Mouse (Mus musculus) midbrain, embryonic 14.5 days (tissue): Measurements from ENCODE around the gene Mprip. TPM values are rescaled to one million over a fixed set of nuclear protein-coding genes. Genes with fewer than 3 reads are reported as not detected.
A peak's percentile ranks its signal among the peaks of the same experiment; 100 is the strongest.

Experiments
- ATAC-seq: fragments of 200-750 bp; cut with Nextera tagmentation; 2 replicates; pipeline ENCODE4 v1.8.0; 2017; ENCODE audit warnings: moderate number of reproducible peaks, moderate library complexity; ENCODE audit not compliant: low FRiP score, low TSS enrichment
- DNase-seq: peaks from one replicate; pipeline ENCODE4 v3.0.0-alpha.2; 2015
- H3K27ac ChIP-seq: fragments of 300-500 bp; sonication (generic); replicated peaks from 2 replicates; pipeline ENCODE4 v1.5.1; 2014; ENCODE audit warnings: mild to moderate bottlenecking, low read depth, low read length, moderate library complexity
- H3K27me3 ChIP-seq: fragments of 300-500 bp; sonication (generic); 2 replicates; pipeline ENCODE4 v1.6.1; 2014; ENCODE audit warnings: low read length, control low read depth, mixed read lengths; ENCODE audit not compliant: control insufficient read depth, insufficient read depth
- H3K36me3 ChIP-seq: fragments of 300-500 bp; sonication (generic); 2 replicates; pipeline ENCODE4 v1.6.1; 2014; ENCODE audit warnings: low read length, control low read depth; ENCODE audit not compliant: control insufficient read depth, insufficient read depth
- H3K4me1 ChIP-seq: fragments of 300-500 bp; sonication (generic); 2 replicates; pipeline ENCODE4 v1.6.1; 2014; ENCODE audit warnings: mild to moderate bottlenecking, antibody characterized with exemption, low read length, control low read depth; ENCODE audit not compliant: control insufficient read depth, insufficient read depth
- H3K4me2 ChIP-seq: fragments of 300-500 bp; sonication (generic); 2 replicates; pipeline ENCODE4 v1.6.1; 2014; ENCODE audit warnings: mild to moderate bottlenecking, low read length, moderate library complexity
- H3K4me3 ChIP-seq: fragments of 300-500 bp; sonication (generic); replicated peaks from 2 replicates; pipeline ENCODE4 v1.5.1; 2014; ENCODE audit warnings: low read depth, low read length
- H3K9ac ChIP-seq: fragments of 300-500 bp; sonication (generic); replicated peaks from 2 replicates; pipeline ENCODE4 v1.6.1; 2014; ENCODE audit warnings: mild to moderate bottlenecking, low read length, moderate library complexity
- H3K9me3 ChIP-seq: fragments of 300-500 bp; sonication (generic); 2 replicates; pipeline ENCODE4 v1.6.1; 2016; ENCODE audit warnings: low read length, control low read depth, mixed read lengths; ENCODE audit not compliant: control insufficient read depth
- WGBS: fragments of 180-500 bp; shearing (Covaris S2); extraction: QIAGEN DNeasy Blood & Tissue Kit; methylation state at CpG from one replicate; pipeline ENCODE4 v1.1.7; 2014; 5-methylcytosine and 5-hydroxymethylcytosine counted together
- polyA plus RNA-seq: library from polyadenylated mRNA; unstranded; fragments of >200 nt; fragmentation: Nextera tagmentation; extraction: Ambion mirVana; gene quantifications from 2 replicates; pipeline ENCODE4 v1.2.1, GENCODE M21; 2014

Mprip gene
- polyA plus RNA-seq, 1 experiment from 2014 or later = 68.7 TPM

- no peak overlapping the region for H3K9ac ChIP-seq
- peaks cover 60% of the 10 kb centered on the region for H3K36me3 ChIP-seq
- 95% methylated on average over 3 of the region's 3 CpGs for WGBS
- no peak overlapping the region for H3K4me3 ChIP-seq
- DNase-seq = no peak
- no peaks in the 10 kb centered on the region for H3K9me3 ChIP-seq
- H3K4me2 ChIP-seq = no peak overlapping the region
- no peak overlapping the region for H3K27ac ChIP-seq
- no peak for ATAC-seq
- H3K4me1 ChIP-seq = no peaks in the 10 kb centered on the region
- no peaks in the 10 kb centered on the region for H3K27me3 ChIP-seq
These were observed 87.9 kb downstream of the Mprip start for GRCm38 (mm10) chr11:59749050-59749449.

GRCm38 (mm10) chr11:59754504-59754903 lies 93.4 kb downstream of the Mprip start:
- Histone ChIP-seq H3K27me3 (no peaks in the 10 kb centered on the region), H3K9me3 (no peaks in the 10 kb centered on the region), H3K4me1 (no peaks in the 10 kb centered on the region), H3K36me3 (peaks cover 88% of the 10 kb centered on the region), H3K27ac (no peak overlapping the region), H3K4me3 (no peak overlapping the region), H3K4me2 (no peak overlapping the region), H3K9ac (no peak overlapping the region)
- 97% methylated on average over 6 of the region's 6 CpGs for WGBS
- DNase-seq (no peak), ATAC-seq (no peak)

GRCm38 (mm10) chr11:59756351-59756750 lies 95.2 kb downstream of the Mprip start:
- no peaks in the 10 kb centered on the region for H3K9me3 ChIP-seq
- no peaks in the 10 kb centered on the region for H3K27me3 ChIP-seq
- H3K9ac ChIP-seq = no peak overlapping the region
- no peak overlapping the region for H3K27ac ChIP-seq
- H3K4me3 ChIP-seq = no peak overlapping the region
- no peak for DNase-seq
- no peak for ATAC-seq
- H3K4me2 ChIP-seq = no peak overlapping the region
- 66% methylated on average over 4 of the region's 4 CpGs for WGBS
- no peaks in the 10 kb centered on the region for H3K4me1 ChIP-seq
- H3K36me3 ChIP-seq = peaks cover 91% of the 10 kb centered on the region

DNA sequence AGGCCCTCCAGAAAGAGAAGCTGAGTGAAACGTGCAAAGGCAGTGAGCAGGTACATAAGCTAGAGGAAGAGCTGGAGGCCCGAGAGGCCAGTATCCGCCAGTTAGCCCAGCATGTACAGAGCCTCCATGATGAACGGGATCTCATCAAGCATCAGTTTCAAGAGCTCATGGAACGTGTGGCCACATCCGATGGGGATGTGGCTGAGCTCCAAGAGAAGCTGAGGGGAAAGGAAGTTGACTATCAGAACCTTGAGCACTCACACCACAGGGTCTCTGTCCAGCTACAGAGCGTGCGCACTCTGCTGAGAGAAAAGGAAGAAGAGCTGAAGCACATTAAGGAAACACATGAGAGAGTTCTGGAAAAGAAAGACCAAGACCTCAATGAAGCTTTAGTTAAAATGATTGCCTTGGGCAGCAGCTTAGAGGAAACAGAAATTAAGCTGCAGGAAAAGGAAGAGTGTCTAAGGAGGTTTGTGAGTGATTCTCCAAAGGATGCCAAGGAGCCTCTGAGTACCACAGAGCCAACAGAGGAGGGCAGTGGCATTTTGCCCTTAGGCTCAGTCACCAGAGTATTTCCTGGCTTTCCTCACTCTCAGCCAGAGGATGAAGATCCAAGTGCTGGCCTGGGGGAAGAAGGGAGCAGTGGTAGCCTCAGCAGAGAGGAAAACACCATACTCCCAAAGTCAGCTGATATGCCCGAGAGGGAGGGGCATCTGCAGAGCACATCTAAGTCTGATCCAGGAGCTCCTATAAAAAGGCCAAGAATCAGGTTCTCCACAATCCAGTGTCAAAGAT lies 97.3 kb downstream of the Mprip start:
- Histone ChIP-seq H3K9me3 (no peaks in the 10 kb centered on the region), H3K4me2 (no peak overlapping the region), H3K36me3 (peaks cover 85% of the 10 kb centered on the region), H3K4me1 (no peaks in the 10 kb centered on the region), H3K27ac (no peak overlapping the region), H3K4me3 (no peak overlapping the region), H3K27me3 (no peaks in the 10 kb centered on the region), H3K9ac (no peak overlapping the region)
- WGBS = 94% methylated on average over 9 of the region's 9 CpGs
- no peak for ATAC-seq
- DNase-seq = no peak

- H3K9ac ChIP-seq = no peak overlapping the region
These were observed 98.1 kb downstream of the Mprip start for GRCm38 (mm10) chr11:59759178-59759577.

GRCm38 (mm10) chr11:59759626-59760025 lies 98.5 kb downstream of the Mprip start:
- Histone ChIP-seq H3K9me3 (no peaks in the 10 kb centered on the region), H3K36me3 (peaks cover 90% of the 10 kb centered on the region), H3K4me3 (no peak overlapping the region), H3K4me1 (no peaks in the 10 kb centered on the region), H3K27me3 (no peaks in the 10 kb centered on the region), H3K4me2 (no peak overlapping the region), H3K9ac (no peak overlapping the region), H3K27ac (no peak overlapping the region; the same call in 1 of the 2 replicates)
- ATAC-seq (no peak), DNase-seq (no peak)
- WGBS = 89% methylated on average over 2 of the region's 2 CpGs

More at GRCm38 (mm10) chr11:59759178-59759577, 98.1 kb downstream of the Mprip start:
- H3K36me3 ChIP-seq = peaks cover 88% of the 10 kb centered on the region
- H3K27ac ChIP-seq = no peak overlapping the region; the same call in 1 of the 2 replicates
- peak; percentile 44 for DNase-seq
- H3K9me3 ChIP-seq = no peaks in the 10 kb centered on the region
- H3K4me1 ChIP-seq = no peaks in the 10 kb centered on the region
- 82% methylated on average over 4 of the region's 4 CpGs for WGBS
- H3K27me3 ChIP-seq = no peaks in the 10 kb centered on the region
- no peak overlapping the region for H3K4me3 ChIP-seq
- ATAC-seq = no peak
- H3K4me2 ChIP-seq = no peak overlapping the region

DNA sequence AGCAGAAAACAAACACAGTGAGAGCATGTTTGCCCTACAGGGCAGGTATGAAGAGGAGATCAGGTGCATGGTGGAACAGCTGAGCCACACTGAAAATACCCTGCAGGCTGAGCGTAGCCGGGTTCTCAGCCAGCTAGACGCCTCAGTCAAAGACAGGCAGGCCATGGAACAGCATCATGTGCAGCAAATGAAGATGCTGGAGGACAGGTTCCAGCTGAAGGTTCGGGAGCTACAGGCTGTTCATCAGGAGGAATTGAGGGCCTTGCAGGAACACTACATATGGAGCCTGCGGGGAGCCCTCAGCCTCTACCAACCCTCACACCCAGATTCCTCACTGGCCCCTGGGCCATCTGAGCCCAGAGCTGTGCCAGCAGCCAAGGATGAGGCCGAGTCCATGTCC lies 99.7 kb downstream of the Mprip start:
- DNase-seq (no peak), ATAC-seq (no peak)
- H3K4me2 ChIP-seq = no peak overlapping the region
- no peaks in the 10 kb centered on the region for H3K4me1 ChIP-seq
- no peaks in the 10 kb centered on the region for H3K27me3 ChIP-seq
- no peaks in the 10 kb centered on the region for H3K9me3 ChIP-seq
- no peak overlapping the region for H3K4me3 ChIP-seq
- H3K36me3 ChIP-seq = peaks cover 90% of the 10 kb centered on the region
- H3K9ac ChIP-seq = no peak overlapping the region
- H3K27ac ChIP-seq = no peak overlapping the region
- WGBS = 96% methylated on average over 6 of the region's 6 CpGs

DNA sequence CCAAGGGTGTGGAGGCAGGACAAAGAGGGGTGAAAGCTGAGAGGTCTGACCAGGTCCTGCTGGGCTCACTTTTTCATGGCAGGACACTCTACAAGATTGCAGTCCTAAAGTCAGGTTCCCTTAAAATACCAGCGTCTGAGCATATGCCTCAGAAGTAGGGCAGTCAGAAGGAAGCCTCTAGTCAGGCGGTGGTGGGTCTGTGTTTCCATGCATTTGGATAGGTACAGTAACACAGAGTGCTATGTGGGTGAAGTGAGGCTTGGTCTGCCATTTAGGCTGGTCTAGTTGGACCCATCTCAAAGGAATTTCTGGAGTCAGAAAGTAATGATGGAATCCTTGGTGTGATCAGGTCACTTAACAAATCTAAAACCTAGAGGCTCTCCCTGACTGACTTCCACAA lies 108.2 kb downstream of the Mprip start:
- no peak overlapping the region for H3K9ac ChIP-seq
- H3K9me3 ChIP-seq = no peaks in the 10 kb centered on the region
- H3K4me2 ChIP-seq = no peak overlapping the region
- H3K36me3 ChIP-seq = peaks cover 96% of the 10 kb centered on the region
- 89% methylated on average over 2 of the region's 2 CpGs for WGBS
- ATAC-seq (no peak), DNase-seq (no peak)
- H3K27me3 ChIP-seq = no peaks in the 10 kb centered on the region
- no peak overlapping the region for H3K27ac ChIP-seq
- no peaks in the 10 kb centered on the region for H3K4me1 ChIP-seq
- H3K4me3 ChIP-seq = no peak overlapping the region

DNA sequence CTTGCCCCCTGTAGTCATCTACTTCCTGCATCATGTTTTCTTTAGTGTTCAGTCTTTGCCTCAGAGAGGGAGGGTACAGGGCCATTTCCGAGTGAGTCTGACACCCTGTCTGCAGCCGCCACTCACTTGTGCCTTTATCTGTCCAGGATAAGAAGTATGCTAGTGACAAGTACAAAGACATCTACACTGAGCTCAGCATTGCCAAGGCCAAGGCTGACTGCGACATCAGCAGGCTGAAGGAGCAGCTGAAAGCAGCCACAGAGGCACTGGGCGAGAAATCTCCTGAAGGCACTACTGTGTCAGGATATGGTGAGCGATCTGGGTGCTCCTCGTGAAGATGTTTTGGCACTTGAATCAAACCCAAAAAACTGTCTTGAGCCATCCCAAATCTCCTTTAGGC lies 108.6 kb downstream of the Mprip start:
- Histone ChIP-seq H3K27ac (no peak overlapping the region), H3K9ac (no peak overlapping the region), H3K9me3 (no peaks in the 10 kb centered on the region), H3K4me1 (no peaks in the 10 kb centered on the region), H3K36me3 (peaks cover 94% of the 10 kb centered on the region), H3K4me3 (no peak overlapping the region), H3K4me2 (no peak overlapping the region), H3K27me3 (no peaks in the 10 kb centered on the region)
- DNase-seq (no peak), ATAC-seq (no peak)
- WGBS = 88% methylated on average over 6 of the region's 6 CpGs
